Mouse (Mus musculus): ENCODE measurements around the gene Fermt2. TPM values are rescaled to one million over a fixed set of nuclear protein-coding genes. Genes with fewer than 3 reads are reported as not detected.

Fermt2 gene
- polyA plus RNA-seq, 1 experiment from 2014 or later = 68.5 TPM

GRCm38 (mm10) chr14:45530364-45531345 is 737 bp upstream of the Fermt2 start:
- Histone ChIP-seq H3K27me3 (ENCODE audit: control insufficient read depth, insufficient read depth, low read length) (no peaks in the 10 kb centered on the region), H3K4me1 (replicated peaks; ENCODE audit: control insufficient read depth, insufficient read depth, low read length) (peaks cover 5% of the 10 kb centered on the region), H3K36me3 (ENCODE audit: control insufficient read depth, insufficient read depth, low read length) (no peaks in the 10 kb centered on the region), H3K9ac (ENCODE audit: low read length) (peak overlapping the region; percentile 90), H3K4me2 (ENCODE audit: low read depth, low read length, severe bottlenecking) (peak overlapping the region; percentile 75), H3K4me3 (ENCODE audit: low read depth, low read length) (peak overlapping the region; percentile 78), H3K27ac (ENCODE audit: low read depth, low read length) (peak overlapping the region; percentile 88), H3K9me3 (ENCODE audit: control insufficient read depth, low read length) (no peaks in the 10 kb centered on the region)
- DNase-seq (ENCODE audit: low spot score) (no peak), ATAC-seq (replicated peaks; ENCODE audit: low FRiP score) (peak; percentile 40)
- WGBS = under 1% methylated on average over 37 of the region's 37 CpGs

DNA sequence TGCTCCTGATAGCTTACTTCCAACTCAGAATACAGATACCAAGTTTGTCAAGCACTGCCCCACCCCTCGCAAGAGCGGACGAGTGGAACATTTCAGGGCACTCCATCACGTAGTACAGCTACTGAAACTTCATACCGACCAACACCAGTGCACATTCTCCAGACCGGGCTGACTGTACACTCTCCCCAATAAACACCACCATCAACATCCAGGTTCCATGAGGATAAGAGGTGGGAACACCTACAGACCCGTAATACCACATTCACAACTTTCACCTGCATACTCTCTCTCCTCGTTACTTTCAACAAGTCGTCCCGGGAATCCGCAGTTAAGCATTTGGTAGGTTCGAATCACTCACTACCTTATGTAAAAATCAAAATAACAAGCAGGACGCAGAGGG is 1.1 kb downstream of the Fermt2 start:
- H3K27ac ChIP-seq (ENCODE audit: low read depth, low read length) = peak overlapping the region; percentile 88
- H3K36me3 ChIP-seq (ENCODE audit: control insufficient read depth, insufficient read depth, low read length) = no peaks in the 10 kb centered on the region
- peak overlapping the region; percentile 78 for H3K4me3 ChIP-seq (ENCODE audit: low read depth, low read length)
- H3K27me3 ChIP-seq (ENCODE audit: control insufficient read depth, insufficient read depth, low read length) = no peaks in the 10 kb centered on the region
- H3K9ac ChIP-seq (ENCODE audit: low read length) = peak overlapping the region; percentile 90
- DNase-seq (ENCODE audit: low spot score) (no peak), ATAC-seq (replicated peaks; ENCODE audit: low FRiP score) (peak; percentile 14; the same call in 1 of the 2 replicates)
- WGBS = 0% methylated on average over 13 of the region's 13 CpGs
- peaks cover 5% of the 10 kb centered on the region for H3K4me1 ChIP-seq (replicated peaks; ENCODE audit: control insufficient read depth, insufficient read depth, low read length)
- peak overlapping the region; percentile 75 for H3K4me2 ChIP-seq (ENCODE audit: low read depth, low read length, severe bottlenecking)
- no peaks in the 10 kb centered on the region for H3K9me3 ChIP-seq (ENCODE audit: control insufficient read depth, low read length)

DNA sequence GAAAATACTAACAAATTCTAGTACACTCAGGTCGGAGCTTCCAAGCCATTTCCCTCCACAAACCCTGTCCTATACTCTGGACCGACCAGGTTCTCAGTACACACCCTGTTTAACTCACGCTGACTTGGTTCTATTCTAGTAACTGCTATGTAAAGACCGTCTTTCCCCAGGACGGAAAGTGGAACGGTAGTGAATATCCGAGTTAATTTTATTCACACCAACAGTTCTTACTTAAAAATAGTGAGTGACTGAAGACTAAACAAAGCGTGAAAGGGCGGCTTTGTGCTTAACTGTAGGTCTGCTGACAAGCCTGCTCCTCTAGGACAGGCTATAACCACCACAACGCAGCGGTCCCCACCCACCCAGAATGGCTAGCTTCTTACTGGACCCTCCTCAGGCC is 14.1 kb downstream of the Fermt2 start:
- ATAC-seq (replicated peaks; ENCODE audit: low FRiP score) = no peak
- Histone ChIP-seq H3K4me2 (ENCODE audit: low read depth, low read length, severe bottlenecking) (no peak overlapping the region), H3K36me3 (ENCODE audit: control insufficient read depth, insufficient read depth, low read length) (no peaks in the 10 kb centered on the region), H3K4me1 (replicated peaks; ENCODE audit: control insufficient read depth, insufficient read depth, low read length) (no peaks in the 10 kb centered on the region), H3K27me3 (ENCODE audit: control insufficient read depth, insufficient read depth, low read length) (no peaks in the 10 kb centered on the region), H3K9me3 (ENCODE audit: control insufficient read depth, low read length) (no peaks in the 10 kb centered on the region), H3K27ac (ENCODE audit: low read depth, low read length) (no peak overlapping the region), H3K4me3 (ENCODE audit: low read depth, low read length) (no peak overlapping the region), H3K9ac (ENCODE audit: low read length) (no peak overlapping the region)
- DNase-seq (ENCODE audit: low spot score) = no peak
- 81% methylated on average over 11 of the region's 11 CpGs for WGBS

DNA sequence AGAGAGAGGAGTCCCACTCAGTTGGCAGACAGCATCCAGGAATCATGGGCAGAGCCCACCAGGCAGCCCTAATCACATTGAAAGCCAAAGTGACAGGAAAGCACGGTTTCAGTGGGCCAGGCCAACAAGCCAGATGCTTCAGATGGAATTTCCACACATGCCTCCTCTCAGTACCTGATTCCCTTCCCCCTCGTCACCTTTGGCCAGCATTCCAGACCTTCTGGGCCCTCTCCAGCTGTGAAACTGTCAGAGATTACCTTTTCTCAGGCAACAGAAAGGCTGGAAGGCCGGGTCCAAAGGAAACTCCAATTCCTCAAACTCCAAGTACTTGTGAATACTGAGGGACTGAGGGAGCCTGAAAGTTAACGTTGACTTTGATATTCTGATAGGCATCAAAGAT is 19.1 kb downstream of the Fermt2 start:
- Histone ChIP-seq H3K4me2 (ENCODE audit: low read depth, low read length, severe bottlenecking) (no peak overlapping the region), H3K9me3 (ENCODE audit: control insufficient read depth, low read length) (no peaks in the 10 kb centered on the region), H3K27me3 (ENCODE audit: control insufficient read depth, insufficient read depth, low read length) (no peaks in the 10 kb centered on the region), H3K4me3 (ENCODE audit: low read depth, low read length) (no peak overlapping the region), H3K4me1 (replicated peaks; ENCODE audit: control insufficient read depth, insufficient read depth, low read length) (peaks cover 8% of the 10 kb centered on the region; the same call in 1 of the 2 replicates), H3K36me3 (ENCODE audit: control insufficient read depth, insufficient read depth, low read length) (no peaks in the 10 kb centered on the region), H3K27ac (ENCODE audit: low read depth, low read length) (no peak overlapping the region), H3K9ac (ENCODE audit: low read length) (no peak overlapping the region)
- DNase-seq (ENCODE audit: low spot score) (no peak), ATAC-seq (replicated peaks; ENCODE audit: low FRiP score) (no peak)
- WGBS = 60% methylated on average over 4 of the region's 4 CpGs

- DNase-seq (ENCODE audit: low spot score) (no peak), ATAC-seq (replicated peaks; ENCODE audit: low FRiP score) (no peak)
- no peaks in the 10 kb centered on the region for H3K36me3 ChIP-seq (ENCODE audit: control insufficient read depth, insufficient read depth, low read length)
- WGBS = 68% methylated on average over 4 of the region's 4 CpGs
- no peak overlapping the region for H3K4me2 ChIP-seq (ENCODE audit: low read depth, low read length, severe bottlenecking)
- H3K4me3 ChIP-seq (ENCODE audit: low read depth, low read length) = no peak overlapping the region
- H3K9me3 ChIP-seq (ENCODE audit: control insufficient read depth, low read length) = no peaks in the 10 kb centered on the region
- H3K27me3 ChIP-seq (ENCODE audit: control insufficient read depth, insufficient read depth, low read length) = no peaks in the 10 kb centered on the region
- H3K27ac ChIP-seq (ENCODE audit: low read depth, low read length) = no peak overlapping the region
- H3K4me1 ChIP-seq (replicated peaks; ENCODE audit: control insufficient read depth, insufficient read depth, low read length) = peaks cover 8% of the 10 kb centered on the region; the same call in 1 of the 2 replicates
- H3K9ac ChIP-seq (ENCODE audit: low read length) = no peak overlapping the region
Measured at GRCm38 (mm10) chr14:45507923-45508322, 22.0 kb downstream of the Fermt2 start.

DNA sequence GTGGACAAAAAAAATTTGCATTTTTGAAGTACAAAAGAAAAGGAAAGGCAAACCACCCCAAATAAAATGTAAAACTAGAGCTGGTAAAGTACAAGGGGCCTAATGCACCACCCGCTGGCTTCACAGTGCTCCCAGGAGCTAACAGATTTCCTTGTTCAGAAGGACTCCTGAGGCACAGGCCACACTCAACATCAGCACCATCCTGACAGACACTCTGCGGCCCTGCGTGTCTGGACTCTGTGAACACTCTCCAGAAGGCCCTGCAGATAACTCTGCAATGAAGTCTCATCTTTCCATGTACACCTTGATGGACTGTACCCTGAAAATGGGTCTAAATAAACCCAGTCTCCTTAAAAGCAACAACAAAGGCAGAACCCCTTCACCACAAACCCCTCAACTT is 22.5 kb downstream of the Fermt2 start:
- no peak for ATAC-seq (replicated peaks; ENCODE audit: low FRiP score)
- Histone ChIP-seq H3K9me3 (ENCODE audit: control insufficient read depth, low read length) (no peaks in the 10 kb centered on the region), H3K9ac (ENCODE audit: low read length) (no peak overlapping the region), H3K27ac (ENCODE audit: low read depth, low read length) (no peak overlapping the region), H3K4me1 (replicated peaks; ENCODE audit: control insufficient read depth, insufficient read depth, low read length) (peaks cover 8% of the 10 kb centered on the region; the same call in 1 of the 2 replicates), H3K36me3 (ENCODE audit: control insufficient read depth, insufficient read depth, low read length) (no peaks in the 10 kb centered on the region), H3K27me3 (ENCODE audit: control insufficient read depth, insufficient read depth, low read length) (no peaks in the 10 kb centered on the region), H3K4me2 (ENCODE audit: low read depth, low read length, severe bottlenecking) (no peak overlapping the region), H3K4me3 (ENCODE audit: low read depth, low read length) (no peak overlapping the region)
- DNase-seq (ENCODE audit: low spot score) = no peak
- 62% methylated on average over 3 of the region's 3 CpGs for WGBS

DNA sequence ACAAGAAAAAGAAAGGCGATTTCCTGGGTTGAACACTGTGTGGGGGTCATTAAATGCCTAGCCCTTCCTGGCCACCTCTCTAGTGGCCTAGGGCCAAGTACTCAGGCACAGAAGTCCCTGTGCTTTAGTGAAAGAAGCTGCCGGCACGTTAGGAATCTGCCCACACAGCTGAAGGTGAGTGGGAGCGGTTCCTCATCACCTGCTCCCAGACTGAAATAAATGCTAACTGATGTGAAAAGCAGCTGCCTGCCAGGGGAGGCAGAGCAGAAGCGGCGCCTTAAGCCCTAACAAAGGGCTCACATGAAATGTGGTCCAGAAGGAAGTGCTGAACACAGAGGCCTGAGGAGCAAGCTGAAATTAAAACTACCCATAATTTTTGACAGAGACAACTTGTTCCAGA is 22.9 kb downstream of the Fermt2 start:
- WGBS = 28% methylated on average over 6 of the region's 6 CpGs
- H3K9ac ChIP-seq (ENCODE audit: low read length) = no peak overlapping the region
- no peak for ATAC-seq (replicated peaks; ENCODE audit: low FRiP score)

GRCm38 (mm10) chr14:45506165-45506564 is 23.8 kb downstream of the Fermt2 start:
- Histone ChIP-seq H3K4me2 (ENCODE audit: low read depth, low read length, severe bottlenecking) (no peak overlapping the region), H3K27ac (ENCODE audit: low read depth, low read length) (no peak overlapping the region), H3K9me3 (ENCODE audit: control insufficient read depth, low read length) (no peaks in the 10 kb centered on the region), H3K9ac (ENCODE audit: low read length) (no peak overlapping the region), H3K4me1 (replicated peaks; ENCODE audit: control insufficient read depth, insufficient read depth, low read length) (peaks cover 8% of the 10 kb centered on the region; the same call in 1 of the 2 replicates), H3K36me3 (ENCODE audit: control insufficient read depth, insufficient read depth, low read length) (no peaks in the 10 kb centered on the region), H3K27me3 (ENCODE audit: control insufficient read depth, insufficient read depth, low read length) (no peaks in the 10 kb centered on the region), H3K4me3 (ENCODE audit: low read depth, low read length) (no peak overlapping the region)
- WGBS = 96% methylated on average over 4 of the region's 4 CpGs
- no peak for ATAC-seq (replicated peaks; ENCODE audit: low FRiP score)
- DNase-seq (ENCODE audit: low spot score) = no peak

More for the DNA sequence above, 22.9 kb downstream of the Fermt2 start:
- Histone ChIP-seq H3K9me3 (ENCODE audit: control insufficient read depth, low read length) (no peaks in the 10 kb centered on the region), H3K27me3 (ENCODE audit: control insufficient read depth, insufficient read depth, low read length) (no peaks in the 10 kb centered on the region), H3K4me2 (ENCODE audit: low read depth, low read length, severe bottlenecking) (no peak overlapping the region), H3K27ac (ENCODE audit: low read depth, low read length) (peak overlapping the region; percentile 31; the same call in 1 of the 2 replicates), H3K4me3 (ENCODE audit: low read depth, low read length) (no peak overlapping the region), H3K36me3 (ENCODE audit: control insufficient read depth, insufficient read depth, low read length) (no peaks in the 10 kb centered on the region), H3K4me1 (replicated peaks; ENCODE audit: control insufficient read depth, insufficient read depth, low read length) (peaks cover 8% of the 10 kb centered on the region; the same call in 1 of the 2 replicates)
- no peak for DNase-seq (ENCODE audit: low spot score)

All from forebrain, embryonic 11.5 days (tissue).